Mouse (Mus musculus) olfactory bulb, adult 2 months (tissue): Measurements from ENCODE around the gene Ddah2.

Experiments used
- CTCF ChIP-seq: fragments of 200-500 bp; IDR thresholded peaks from 2 replicates; pipeline ENCODE4 v1.5.1; 2012; ENCODE audit warnings: low read depth, mild to moderate bottlenecking, low read length, moderate library complexity; ENCODE audit not compliant: insufficient read depth
- POLR2A ChIP-seq: fragments of 200-500 bp; IDR thresholded peaks from 2 replicates; pipeline ENCODE4 v1.6.1; 2012; ENCODE audit warnings: mild to moderate bottlenecking, low read depth, low read length, moderate library complexity; ENCODE audit not compliant: insufficient read depth

- TF ChIP-seq POLR2A (no peak), CTCF (no peak)
Observed at GRCm38 (mm10) chr17:35094475-35095365, 35.9 kb downstream of the Ddah2 start.
